Mouse (Mus musculus): ENCODE results near the gene 9430097D07Rik. TPM values are rescaled to one million over a fixed set of nuclear protein-coding genes. Genes with fewer than 3 reads are reported as not detected.
A peak's percentile ranks its signal among the peaks of the same experiment; 100 is the strongest.

9430097D07Rik gene
- polyA plus RNA-seq, 1 experiment from 2014 or later = 0.18 TPM

DNA sequence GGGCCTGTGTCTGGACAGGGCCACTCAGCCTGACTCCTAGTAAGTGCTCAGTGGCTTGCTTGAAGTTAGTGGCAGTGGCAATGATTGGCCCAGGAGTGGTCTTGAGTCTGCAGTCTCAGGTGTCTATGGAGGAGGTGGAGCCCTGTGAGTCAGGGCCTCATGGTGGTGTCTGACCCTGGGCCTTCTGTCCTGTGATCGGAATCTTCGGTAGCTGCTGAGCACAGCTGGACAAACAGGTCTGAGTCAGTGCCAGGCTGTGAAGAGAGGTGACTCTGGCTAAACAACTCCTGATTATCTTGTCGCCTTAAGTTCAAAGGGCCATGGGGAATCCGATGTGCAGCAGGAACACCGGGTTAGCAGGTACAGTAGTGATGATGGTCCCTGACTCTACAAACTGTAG is 28.1 kb downstream of the 9430097D07Rik start:
- H3K27ac ChIP-seq (replicated peaks; ENCODE audit: low read depth, low read length) = no peak overlapping the region
- H3K4me3 ChIP-seq (ENCODE audit: low read depth, low read length) = no peak overlapping the region
- DNase-seq (ENCODE audit: low spot score) (no peak), ATAC-seq (ENCODE audit: low read depth) (no peak)
- WGBS = 73% methylated on average over 5 of the region's 5 CpGs
- no peaks in the 10 kb centered on the region for H3K9me3 ChIP-seq (ENCODE audit: control insufficient read depth, low read length)
- H3K9ac ChIP-seq (ENCODE audit: low read depth, low read length) = no peak overlapping the region
- H3K4me2 ChIP-seq (ENCODE audit: low read depth, low read length) = no peak overlapping the region
- no peaks in the 10 kb centered on the region for H3K36me3 ChIP-seq (ENCODE audit: control insufficient read depth, insufficient read depth, low read length)
- H3K27me3 ChIP-seq (replicated peaks; ENCODE audit: control insufficient read depth, insufficient read depth, low read length) = no peaks in the 10 kb centered on the region
- H3K4me1 ChIP-seq (ENCODE audit: control insufficient read depth, insufficient read depth, low read length) = peaks cover 36% of the 10 kb centered on the region

DNA sequence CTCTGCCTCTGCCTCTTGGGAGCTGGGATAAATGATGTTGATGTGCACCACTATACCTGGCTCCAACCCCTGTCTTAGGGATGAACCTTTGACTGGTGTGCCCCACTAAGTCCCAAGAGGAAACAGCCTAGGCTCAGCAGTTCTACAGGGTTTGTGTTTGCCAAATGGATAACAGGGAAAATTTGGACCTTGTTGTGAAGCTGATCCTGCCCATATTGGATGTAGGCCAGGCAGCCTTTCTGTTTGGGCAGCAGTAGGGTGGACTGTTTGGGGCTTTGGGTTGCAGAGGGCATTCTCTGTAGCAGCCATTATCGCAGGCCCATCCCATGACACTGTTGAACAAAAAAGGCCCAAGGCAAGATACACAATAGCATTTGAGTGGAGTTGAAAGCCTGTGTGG is 28.5 kb downstream of the 9430097D07Rik start:
- Histone ChIP-seq H3K9ac (ENCODE audit: low read depth, low read length) (no peak overlapping the region), H3K4me1 (ENCODE audit: control insufficient read depth, insufficient read depth, low read length) (peaks cover 40% of the 10 kb centered on the region), H3K9me3 (ENCODE audit: control insufficient read depth, low read length) (no peaks in the 10 kb centered on the region), H3K27me3 (replicated peaks; ENCODE audit: control insufficient read depth, insufficient read depth, low read length) (no peaks in the 10 kb centered on the region), H3K4me2 (ENCODE audit: low read depth, low read length) (no peak overlapping the region), H3K27ac (replicated peaks; ENCODE audit: low read depth, low read length) (no peak overlapping the region), H3K4me3 (ENCODE audit: low read depth, low read length) (no peak overlapping the region), H3K36me3 (ENCODE audit: control insufficient read depth, insufficient read depth, low read length) (no peaks in the 10 kb centered on the region)
- 100% methylated on average over 1 of the region's 1 CpGs for WGBS
- ATAC-seq (ENCODE audit: low read depth) (no peak), DNase-seq (ENCODE audit: low spot score) (no peak)

DNA sequence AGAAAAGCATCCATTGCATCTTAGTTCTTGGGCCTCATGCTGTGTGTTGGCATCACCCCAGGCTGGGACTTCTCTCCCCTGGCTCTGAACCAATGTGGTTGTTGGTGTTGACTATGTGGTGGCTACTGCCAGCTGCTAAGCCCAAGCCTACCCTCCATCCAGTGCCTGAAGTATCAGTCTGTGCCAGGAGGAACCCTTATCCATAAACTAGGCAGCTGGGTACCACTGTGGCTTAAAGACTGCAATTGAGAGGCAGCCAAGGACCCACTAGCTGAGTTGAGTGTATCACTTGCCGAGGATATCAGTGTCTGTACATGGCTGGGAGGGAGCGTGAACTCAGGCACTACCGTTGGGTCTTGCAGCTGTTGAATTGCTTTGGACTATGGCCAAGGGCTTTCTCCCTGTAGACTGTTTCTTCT is 32.4 kb downstream of the 9430097D07Rik start:
- H3K27ac ChIP-seq (replicated peaks; ENCODE audit: low read depth, low read length) = no peak overlapping the region
- H3K36me3 ChIP-seq (ENCODE audit: control insufficient read depth, insufficient read depth, low read length) = no peaks in the 10 kb centered on the region
- no peaks in the 10 kb centered on the region for H3K27me3 ChIP-seq (replicated peaks; ENCODE audit: control insufficient read depth, insufficient read depth, low read length)
- no peaks in the 10 kb centered on the region for H3K9me3 ChIP-seq (ENCODE audit: control insufficient read depth, low read length)
- H3K9ac ChIP-seq (ENCODE audit: low read depth, low read length) = no peak overlapping the region
- H3K4me2 ChIP-seq (ENCODE audit: low read depth, low read length) = no peak overlapping the region
- 74% methylated on average over 3 of the region's 3 CpGs for WGBS
- DNase-seq (ENCODE audit: low spot score) (no peak), ATAC-seq (ENCODE audit: low read depth) (no peak)
- peaks cover 33% of the 10 kb centered on the region for H3K4me1 ChIP-seq (ENCODE audit: control insufficient read depth, insufficient read depth, low read length)
- no peak overlapping the region for H3K4me3 ChIP-seq (ENCODE audit: low read depth, low read length)

DNA sequence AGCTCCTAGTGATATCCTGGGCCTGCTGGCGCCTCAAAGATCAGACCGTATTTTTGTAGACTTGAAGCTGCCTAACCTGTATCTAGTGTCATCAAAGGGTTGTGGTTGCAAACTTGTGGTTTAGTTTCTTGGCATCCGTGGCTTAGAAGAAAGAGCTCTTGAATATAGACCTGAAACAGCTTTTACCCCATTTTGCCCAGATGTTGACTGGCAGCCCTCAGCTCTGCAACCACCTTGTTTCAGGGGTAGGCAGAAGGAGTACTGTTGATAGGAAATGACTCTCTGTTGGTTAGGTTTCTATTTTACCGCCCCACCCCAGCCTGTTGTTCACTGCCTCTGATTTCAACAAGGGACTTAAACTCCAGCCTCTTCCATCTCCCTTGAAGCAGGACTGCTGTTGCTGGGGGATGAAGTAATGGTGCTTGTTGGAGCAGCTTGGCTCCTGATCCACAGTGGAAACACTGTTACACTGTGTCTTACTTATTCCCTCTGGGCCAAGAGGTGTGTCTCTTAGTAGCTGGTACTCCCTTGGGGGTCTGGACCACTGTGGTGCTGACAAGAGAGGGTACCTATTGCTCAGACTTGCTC is 33.4 kb downstream of the 9430097D07Rik start:
- DNase-seq (ENCODE audit: low spot score) (no peak), ATAC-seq (ENCODE audit: low read depth) (no peak)
- no peak overlapping the region for H3K4me3 ChIP-seq (ENCODE audit: low read depth, low read length)
- no peaks in the 10 kb centered on the region for H3K27me3 ChIP-seq (replicated peaks; ENCODE audit: control insufficient read depth, insufficient read depth, low read length)
- no peaks in the 10 kb centered on the region for H3K36me3 ChIP-seq (ENCODE audit: control insufficient read depth, insufficient read depth, low read length)
- H3K27ac ChIP-seq (replicated peaks; ENCODE audit: low read depth, low read length) = no peak overlapping the region
- no peaks in the 10 kb centered on the region for H3K9me3 ChIP-seq (ENCODE audit: control insufficient read depth, low read length)
- no peak overlapping the region for H3K4me2 ChIP-seq (ENCODE audit: low read depth, low read length)
- peaks cover 43% of the 10 kb centered on the region for H3K4me1 ChIP-seq (ENCODE audit: control insufficient read depth, insufficient read depth, low read length)
- H3K9ac ChIP-seq (ENCODE audit: low read depth, low read length) = no peak overlapping the region
- 73% methylated on average over 4 of the region's 4 CpGs for WGBS

DNA sequence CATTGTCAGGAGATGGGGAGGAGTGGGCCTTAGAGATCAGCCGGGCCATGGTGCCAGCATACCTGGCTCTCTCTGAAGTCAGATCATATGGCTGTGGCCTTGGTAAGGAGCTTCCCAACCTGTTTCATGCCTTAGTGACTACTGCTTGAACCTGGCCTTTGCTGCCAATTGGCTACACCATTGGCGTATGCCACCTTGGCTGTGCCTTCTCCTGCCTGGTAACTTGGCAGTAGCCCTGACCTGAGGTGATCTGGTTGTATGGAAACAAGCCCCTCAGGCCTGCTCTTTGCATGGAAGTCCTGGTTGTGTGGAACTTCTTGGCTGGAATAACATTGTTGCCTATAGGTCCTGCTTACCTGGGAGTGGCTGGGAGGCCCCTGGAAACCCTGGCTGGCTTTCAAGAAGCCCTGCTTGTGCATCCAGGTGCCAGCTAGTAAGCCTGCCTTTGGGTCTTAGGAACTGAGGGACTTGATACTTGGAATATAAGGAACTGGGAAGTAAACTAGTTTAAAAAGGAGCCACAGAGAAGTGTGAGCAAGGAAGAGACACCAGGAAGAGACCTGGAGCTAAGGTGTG is 34.1 kb downstream of the 9430097D07Rik start:
- Histone ChIP-seq H3K4me3 (ENCODE audit: low read depth, low read length) (no peak overlapping the region), H3K4me1 (ENCODE audit: control insufficient read depth, insufficient read depth, low read length) (peaks cover 45% of the 10 kb centered on the region)

DNA sequence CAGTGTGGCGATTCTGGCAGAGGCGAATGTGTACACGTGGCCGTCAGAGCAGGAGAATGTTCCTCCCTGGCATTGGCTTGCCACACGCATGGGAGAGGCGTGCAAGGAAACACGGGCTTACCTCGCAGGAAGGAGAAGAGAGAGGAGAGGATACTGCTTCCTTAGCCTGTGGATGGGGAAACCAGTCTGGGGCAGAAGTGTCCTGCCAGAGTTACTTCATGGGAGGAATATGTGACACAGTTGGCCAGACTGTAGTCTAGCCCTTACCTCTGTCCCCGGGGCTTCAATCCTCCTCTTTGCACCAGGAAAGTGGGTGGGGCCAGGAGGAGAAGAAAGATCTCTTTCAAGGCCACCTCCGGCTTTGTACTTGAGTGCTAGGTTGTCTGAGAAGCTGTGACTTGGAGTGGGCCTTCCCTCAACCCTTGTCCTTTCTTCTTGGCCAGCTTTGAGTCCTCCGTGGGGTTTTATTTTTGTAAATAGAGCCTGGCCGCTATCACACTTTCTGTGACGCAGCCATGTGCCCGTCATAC is 36.0 kb downstream of the 9430097D07Rik start:
- WGBS = 70% methylated on average over 14 of the region's 14 CpGs
- peak overlapping the region; percentile 54 for H3K27ac ChIP-seq (replicated peaks; ENCODE audit: low read depth, low read length)
- H3K36me3 ChIP-seq (ENCODE audit: control insufficient read depth, insufficient read depth, low read length) = no peaks in the 10 kb centered on the region
- H3K4me3 ChIP-seq (ENCODE audit: low read depth, low read length) = no peak overlapping the region
- peak overlapping the region; percentile 47 for H3K9ac ChIP-seq (ENCODE audit: low read depth, low read length)
- no peaks in the 10 kb centered on the region for H3K9me3 ChIP-seq (ENCODE audit: control insufficient read depth, low read length)
- 0 out of 2 replicates have a peak overlapping the region, but pooled peaks have one; percentile 4 for H3K4me2 ChIP-seq (ENCODE audit: low read depth, low read length)
- ATAC-seq (ENCODE audit: low read depth) = no peak
- no peaks in the 10 kb centered on the region for H3K27me3 ChIP-seq (replicated peaks; ENCODE audit: control insufficient read depth, insufficient read depth, low read length)
- peaks cover 45% of the 10 kb centered on the region for H3K4me1 ChIP-seq (ENCODE audit: control insufficient read depth, insufficient read depth, low read length)
- no peak for DNase-seq (ENCODE audit: low spot score)

More for the DNA sequence above, 34.1 kb downstream of the 9430097D07Rik start:
- Histone ChIP-seq H3K36me3 (ENCODE audit: control insufficient read depth, insufficient read depth, low read length) (no peaks in the 10 kb centered on the region), H3K27me3 (replicated peaks; ENCODE audit: control insufficient read depth, insufficient read depth, low read length) (no peaks in the 10 kb centered on the region), H3K27ac (replicated peaks; ENCODE audit: low read depth, low read length) (peak overlapping the region; percentile 45; the same call in 1 of the 2 replicates), H3K9ac (ENCODE audit: low read depth, low read length) (no peak overlapping the region), H3K9me3 (ENCODE audit: control insufficient read depth, low read length) (no peaks in the 10 kb centered on the region), H3K4me2 (ENCODE audit: low read depth, low read length) (no peak overlapping the region)
- no peak for DNase-seq (ENCODE audit: low spot score)
- ATAC-seq (ENCODE audit: low read depth) = no peak
- WGBS = 84% methylated on average over 2 of the region's 2 CpGs

DNA sequence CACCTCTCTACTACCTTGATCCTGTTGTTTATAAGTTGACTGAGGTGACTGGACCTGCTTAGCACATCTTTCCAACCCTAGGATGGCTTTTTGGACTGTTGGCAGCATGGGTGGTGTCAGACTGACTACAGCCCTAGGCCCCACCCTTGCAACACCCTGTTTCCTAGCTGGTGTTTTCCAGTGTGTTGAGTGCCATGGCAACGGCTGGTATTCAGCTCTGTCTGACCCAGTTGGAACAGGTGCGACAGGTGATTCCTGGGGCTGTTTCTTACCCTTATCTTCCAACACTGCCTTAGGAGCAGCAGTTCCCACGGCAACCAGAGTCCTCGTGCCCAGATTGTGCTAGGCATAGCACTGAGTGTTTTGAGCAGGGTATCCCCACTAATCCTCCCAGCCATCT is 37.0 kb downstream of the 9430097D07Rik start:
- Histone ChIP-seq H3K4me3 (ENCODE audit: low read depth, low read length) (peak overlapping the region; percentile 92; the same call in 1 of the 2 replicates), H3K36me3 (ENCODE audit: control insufficient read depth, insufficient read depth, low read length) (no peaks in the 10 kb centered on the region), H3K9me3 (ENCODE audit: control insufficient read depth, low read length) (no peaks in the 10 kb centered on the region), H3K27me3 (replicated peaks; ENCODE audit: control insufficient read depth, insufficient read depth, low read length) (no peaks in the 10 kb centered on the region), H3K4me2 (ENCODE audit: low read depth, low read length) (peak overlapping the region; percentile 67), H3K4me1 (ENCODE audit: control insufficient read depth, insufficient read depth, low read length) (peaks cover 55% of the 10 kb centered on the region), H3K9ac (ENCODE audit: low read depth, low read length) (0 out of 2 replicates have a peak overlapping the region, but pooled peaks have one; percentile 93), H3K27ac (replicated peaks; ENCODE audit: low read depth, low read length) (no peak overlapping the region)
- 72% methylated on average over 4 of the region's 4 CpGs for WGBS
- ATAC-seq (ENCODE audit: low read depth) (no peak), DNase-seq (ENCODE audit: low spot score) (no peak)

DNA sequence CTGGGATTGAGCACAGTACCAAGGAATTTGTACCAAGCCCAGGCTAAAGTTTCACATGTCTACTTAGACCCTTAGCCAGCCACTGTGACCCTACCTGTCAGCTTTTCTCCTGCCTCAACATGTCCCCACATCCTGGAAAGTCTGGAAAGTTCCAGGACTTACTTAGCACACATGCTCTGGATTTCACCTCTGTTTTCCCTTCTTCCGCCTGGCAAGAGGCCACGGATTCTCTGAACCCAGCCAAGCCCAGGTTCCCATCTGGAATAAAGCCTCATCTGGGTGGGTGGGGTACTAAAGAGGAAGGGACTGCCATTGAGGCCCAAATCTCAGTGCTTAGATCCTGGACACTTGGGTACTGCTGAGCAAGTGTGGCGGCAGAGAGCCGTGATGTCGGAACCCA is 37.5 kb downstream of the 9430097D07Rik start:
- peaks cover 58% of the 10 kb centered on the region for H3K4me1 ChIP-seq (ENCODE audit: control insufficient read depth, insufficient read depth, low read length)
- 0 out of 2 replicates have a peak overlapping the region, but pooled peaks have one; percentile 95 for H3K27ac ChIP-seq (replicated peaks; ENCODE audit: low read depth, low read length)
- WGBS = 50% methylated on average over 5 of the region's 5 CpGs
- DNase-seq (ENCODE audit: low spot score) (no peak), ATAC-seq (ENCODE audit: low read depth) (no peak)
- H3K36me3 ChIP-seq (ENCODE audit: control insufficient read depth, insufficient read depth, low read length) = no peaks in the 10 kb centered on the region
- H3K27me3 ChIP-seq (replicated peaks; ENCODE audit: control insufficient read depth, insufficient read depth, low read length) = no peaks in the 10 kb centered on the region
- H3K4me2 ChIP-seq (ENCODE audit: low read depth, low read length) = peak overlapping the region; percentile 67
- peak overlapping the region; percentile 92 for H3K4me3 ChIP-seq (ENCODE audit: low read depth, low read length)
- no peaks in the 10 kb centered on the region for H3K9me3 ChIP-seq (ENCODE audit: control insufficient read depth, low read length)
- H3K9ac ChIP-seq (ENCODE audit: low read depth, low read length) = peak overlapping the region; percentile 93

Measured in embryonic facial prominence, embryonic 14.5 days (tissue).